Mouse (Mus musculus): ENCODE results near the gene Rgs19. TPM values are rescaled to one million over a fixed set of nuclear protein-coding genes. Genes with fewer than 3 reads are reported as not detected.
A peak's percentile ranks its signal among the peaks of the same experiment; 100 is the strongest.

Gene Rgs19
- total RNA-seq, 2 experiments from 2014 or later = 5.8 to 7.7 TPM

- no peak for DNase-seq (ENCODE audit: low spot score)
These were observed 31.0 kb downstream of the Rgs19 start for GRCm38 (mm10) chr2:181662620-181663297.

GRCm38 (mm10) chr2:181659609-181660055, 34.1 kb downstream of the Rgs19 start:
- intact Hi-C loops (cut with DNase I) = loop anchor here (1.0 kb wide), 1 partner anchor 19 kb away; no protein-coding TSS in a partner anchor
- DNase-seq (ENCODE audit: low spot score) = peak; percentile 86

More at GRCm38 (mm10) chr2:181662620-181663297, 31.0 kb downstream of the Rgs19 start:
- intact Hi-C loops (cut with DNase I) = loop anchor here (1.0 kb wide), 1 partner anchor 13 kb away; no protein-coding TSS in a partner anchor

- intact Hi-C loops (cut with DNase I) = loop anchor here (1.0 kb wide), 1 partner anchor 19 kb away; no protein-coding TSS in a partner anchor
These were observed 34.7 kb downstream of the Rgs19 start for GRCm38 (mm10) chr2:181658930-181659555.

GRCm38 (mm10) chr2:181658528-181658927, 35.2 kb downstream of the Rgs19 start:
- intact Hi-C loops (cut with DNase I) = no loop called here
- no peak for DNase-seq (ENCODE audit: low spot score)

More at GRCm38 (mm10) chr2:181658930-181659555, 34.7 kb downstream of the Rgs19 start:
- DNase-seq (ENCODE audit: low spot score) = peak; percentile 49

GRCm38 (mm10) chr2:181657441-181657840, 36.3 kb downstream of the Rgs19 start:
- intact Hi-C loops (cut with DNase I) = no loop called here

GRCm38 (mm10) chr2:181656734-181657133, 37.0 kb downstream of the Rgs19 start, which contains the start of gene Gm29797:
Gm29797 (plus strand) TSS chr2:181657034.
- DNase-seq (ENCODE audit: low spot score) = no peak
- intact Hi-C loops (cut with DNase I) = no loop called here

More at GRCm38 (mm10) chr2:181657441-181657840, 36.3 kb downstream of the Rgs19 start:
- no peak for DNase-seq (ENCODE audit: low spot score)

- DNase-seq (ENCODE audit: low spot score) = no peak
- intact Hi-C loops (cut with DNase I) = no loop called here
These were observed 40.3 kb downstream of the Rgs19 start for GRCm38 (mm10) chr2:181653523-181653922.

- intact Hi-C loops (cut with DNase I) = no loop called here
- DNase-seq (ENCODE audit: low spot score) = no peak
These were observed 40.7 kb downstream of the Rgs19 start for GRCm38 (mm10) chr2:181653065-181653464.

GRCm38 (mm10) chr2:181648926-181649325, 44.9 kb downstream of the Rgs19 start:
- DNase-seq (ENCODE audit: low spot score) = no peak
- intact Hi-C loops (cut with DNase I) = no loop called here

GRCm38 (mm10) chr2:181646626-181647472, 46.9 kb downstream of the Rgs19 start:
- DNase-seq (ENCODE audit: low spot score) = no peak
- intact Hi-C loops (cut with DNase I) = no loop called here

- intact Hi-C loops (cut with DNase I) = no loop called here
- DNase-seq (ENCODE audit: low spot score) = no peak
These were observed 48.1 kb downstream of the Rgs19 start for GRCm38 (mm10) chr2:181645666-181646065.

GRCm38 (mm10) chr2:181644361-181644760, 49.4 kb downstream of the Rgs19 start:
- no peak for DNase-seq (ENCODE audit: low spot score)
- intact Hi-C loops (cut with DNase I) = no loop called here

Other genes starting within 250 kb of the Rgs19 start
- gene Zbtb46, start 234.6 kb downstream of the Rgs19 start, total RNA-seq (2021) = 10 to 100 TPM; 10.1 to 14.2 TPM
- not detected for gene Abhd16b, start 200.8 kb downstream of the Rgs19 start, total RNA-seq (2021)
- gene Tpd52l2, start 196.8 kb downstream of the Rgs19 start, total RNA-seq (2021) = 10 to 100 TPM; 59.7 to 66.0 TPM
- 10 to 100 TPM; 65.4 to 67.8 TPM for gene Dnajc5, start 173.5 kb downstream of the Rgs19 start, total RNA-seq (2021)
- 10 to 100 TPM; 39.0 to 46.7 TPM for gene Uckl1, start 109.1 kb downstream of the Rgs19 start, total RNA-seq (2021)
- 10 to 100 TPM; 29.2 to 32.7 TPM for gene Prpf6, start 102.1 kb downstream of the Rgs19 start, total RNA-seq (2021)
- 10 to 100 TPM; 18.3 to 18.7 TPM for gene Zfp512b, start 101.2 kb downstream of the Rgs19 start, total RNA-seq (2021)
- 1 to 10 TPM; 1.2 to 1.4 TPM for gene Samd10, start 94.8 kb downstream of the Rgs19 start, total RNA-seq (2021)
- gene Gm29797, start 36.9 kb downstream of the Rgs19 start, total RNA-seq (2021) = not detected
- gene Sox18, start 22.3 kb downstream of the Rgs19 start, total RNA-seq (2021) = 10 to 100 TPM; 40.2 to 56.9 TPM
- 1 to 10 TPM; 5.8 to 6.4 TPM for gene Tcea2, start 13.7 kb downstream of the Rgs19 start, total RNA-seq (2021)
- not detected for gene Lkaaear1, start 4.5 kb upstream of the Rgs19 start, total RNA-seq (2021)
- gene Oprl1, start 21.0 kb upstream of the Rgs19 start, total RNA-seq (2021) = not detected
- not detected for gene Myt1, start 69.4 kb upstream of the Rgs19 start, total RNA-seq (2021)
- gene Pcmtd2, start 143.9 kb upstream of the Rgs19 start, total RNA-seq (2021) = 10 to 100 TPM; 47.1 to 58.6 TPM
- gene Polr3k, start 170.4 kb upstream of the Rgs19 start, total RNA-seq (2021) = 10 to 100 TPM; 11.3 to 11.9 TPM